Mouse (Mus musculus) intestine, embryonic 15.5 days (tissue): Measurements from ENCODE around the gene Fam98c. TPM values are rescaled to one million over a fixed set of nuclear protein-coding genes. Genes with fewer than 3 reads are reported as not detected.

Source experiments
- ATAC-seq: fragments of 200-750 bp; cut with Nextera tagmentation; 2 replicates; pipeline ENCODE4 v1.8.0; 2017; ENCODE audit warnings: moderate TSS enrichment, moderate library complexity
- H3K27ac ChIP-seq: fragments of 300-500 bp; sonication (generic); 2 replicates; pipeline ENCODE4 v1.5.1; 2015; ENCODE audit warnings: mild to moderate bottlenecking, inconsistent platforms
- H3K27me3 ChIP-seq: fragments of 300-500 bp; sonication (generic); replicated peaks from 2 replicates; pipeline ENCODE4 v1.6.1; 2015; ENCODE audit warnings: inconsistent platforms
- H3K36me3 ChIP-seq: fragments of 300-500 bp; sonication (generic); 2 replicates; pipeline ENCODE4 v1.6.1; 2015; ENCODE audit warnings: inconsistent platforms
- H3K4me1 ChIP-seq: fragments of 300-500 bp; sonication (generic); replicated peaks from 2 replicates; pipeline ENCODE4 v1.6.1; 2015; ENCODE audit warnings: inconsistent platforms
- H3K4me2 ChIP-seq: fragments of 300-500 bp; sonication (generic); replicated peaks from 2 replicates; pipeline ENCODE4 v1.6.1; 2015; ENCODE audit warnings: mild to moderate bottlenecking, inconsistent platforms
- H3K4me3 ChIP-seq: fragments of 300-500 bp; sonication (generic); replicated peaks from 2 replicates; pipeline ENCODE4 v1.5.1; 2015; ENCODE audit warnings: inconsistent platforms
- H3K9ac ChIP-seq: fragments of 300-500 bp; sonication (generic); 2 replicates; pipeline ENCODE4 v1.6.1; 2015; ENCODE audit warnings: inconsistent platforms
- H3K9me3 ChIP-seq: fragments of 300-500 bp; sonication (generic); 2 replicates; pipeline ENCODE4 v1.6.1; 2016; ENCODE audit warnings: inconsistent platforms
- WGBS: fragments of 180-500 bp; shearing (Covaris S2); methylation state at CpG from one replicate; pipeline ENCODE4 v1.1.7; 2015; 5-methylcytosine and 5-hydroxymethylcytosine counted together
- polyA plus RNA-seq: library from polyadenylated mRNA; unstranded; fragments of >200 nt; fragmentation: Nextera tagmentation; extraction: Ambion mirVana; gene quantifications from 2 replicates; pipeline ENCODE4 v1.2.1, GENCODE M21; 2015

Gene Fam98c
- polyA plus RNA-seq, 1 experiment from 2014 or later = 49.3 TPM

DNA sequence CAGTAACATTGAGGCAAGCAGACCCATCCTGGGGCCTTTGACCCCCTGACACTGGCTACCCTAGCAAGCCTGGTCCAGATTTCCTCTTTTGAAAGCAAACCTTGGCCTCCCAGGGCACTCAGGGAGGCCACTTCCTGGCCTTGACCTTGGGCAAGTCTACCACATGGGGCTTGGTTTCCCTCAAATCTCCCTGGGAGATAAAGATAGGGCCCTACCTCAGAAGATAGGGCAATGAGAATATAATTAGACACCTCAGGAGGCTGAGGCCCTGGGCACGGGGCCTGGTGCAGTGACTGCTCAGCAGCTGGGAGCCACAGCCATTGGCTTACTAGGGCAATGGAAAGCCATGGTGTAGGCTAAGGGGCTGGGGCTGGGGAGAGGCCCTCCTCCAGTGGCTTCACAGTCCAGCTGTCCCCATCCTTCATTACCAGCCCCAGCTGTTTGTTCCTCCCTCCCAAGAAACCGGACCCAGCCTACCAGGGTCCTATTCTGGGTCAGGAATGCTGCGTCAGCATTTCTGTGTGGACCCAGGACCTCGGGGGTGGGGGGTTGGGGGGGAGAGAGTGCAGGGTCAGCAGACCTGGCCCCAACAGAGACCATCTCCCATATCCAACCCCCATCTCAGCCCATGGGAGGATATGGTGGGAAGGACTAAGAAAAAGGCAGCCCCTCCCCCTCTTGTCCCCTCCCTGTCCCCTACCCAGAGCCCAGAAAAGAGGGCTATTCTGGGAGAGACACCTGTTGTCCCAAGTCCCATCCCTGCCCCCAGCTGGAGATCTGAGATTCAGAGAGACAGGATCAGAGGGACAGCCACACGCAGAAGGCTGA lies 32.3 kb downstream of the Fam98c start:
- H3K27me3 ChIP-seq = no peaks in the 10 kb centered on the region
- no peak overlapping the region for H3K27ac ChIP-seq
- no peaks in the 10 kb centered on the region for H3K36me3 ChIP-seq
- peaks cover 18% of the 10 kb centered on the region for H3K4me1 ChIP-seq
- H3K9ac ChIP-seq = no peak overlapping the region
- WGBS = 54% methylated on average over 5 of the region's 5 CpGs
- no peaks in the 10 kb centered on the region for H3K9me3 ChIP-seq
- H3K4me2 ChIP-seq = peak overlapping the region; percentile 94
- no peak for ATAC-seq
- H3K4me3 ChIP-seq = no peak overlapping the region

GRCm38 (mm10) chr7:29122821-29123220 lies 33.2 kb downstream of the Fam98c start:
- peaks cover 18% of the 10 kb centered on the region for H3K4me1 ChIP-seq
- H3K9me3 ChIP-seq = no peaks in the 10 kb centered on the region
- H3K27me3 ChIP-seq = no peaks in the 10 kb centered on the region
- H3K27ac ChIP-seq = no peak overlapping the region
- H3K4me2 ChIP-seq = no peak overlapping the region
- no peak overlapping the region for H3K4me3 ChIP-seq
- H3K36me3 ChIP-seq = no peaks in the 10 kb centered on the region
- no peak overlapping the region for H3K9ac ChIP-seq
- WGBS = 85% methylated on average over 9 of the region's 9 CpGs
- no peak for ATAC-seq

DNA sequence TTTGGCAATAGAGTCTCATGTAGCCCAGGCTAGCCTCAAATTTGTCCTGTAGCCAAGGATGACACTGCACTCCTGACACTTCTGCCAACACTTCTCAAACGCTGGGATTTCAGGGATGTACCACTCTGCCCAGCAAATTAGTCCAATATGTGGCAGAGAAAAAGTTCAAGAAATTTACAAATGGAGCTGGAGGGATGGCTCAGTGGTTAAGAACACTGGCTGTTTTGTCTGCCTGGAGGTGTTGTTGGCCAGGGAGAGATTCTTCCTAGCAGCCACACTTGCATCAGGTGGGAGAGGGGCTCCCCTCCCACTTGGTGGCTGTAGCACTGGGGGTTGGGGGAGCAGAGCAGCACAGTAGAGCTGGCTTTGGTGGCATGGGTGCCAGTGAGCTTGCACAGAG lies 36.5 kb downstream of the Fam98c start:
- 68% methylated on average over 1 of the region's 1 CpGs for WGBS
- Histone ChIP-seq H3K36me3 (no peaks in the 10 kb centered on the region), H3K9me3 (no peaks in the 10 kb centered on the region), H3K9ac (no peak overlapping the region), H3K4me1 (peaks cover 8% of the 10 kb centered on the region), H3K27me3 (no peaks in the 10 kb centered on the region), H3K27ac (no peak overlapping the region), H3K4me3 (no peak overlapping the region), H3K4me2 (no peak overlapping the region)
- ATAC-seq = no peak

- no peaks in the 10 kb centered on the region for H3K9me3 ChIP-seq
- no peak overlapping the region for H3K9ac ChIP-seq
- no peaks in the 10 kb centered on the region for H3K4me1 ChIP-seq
- H3K4me2 ChIP-seq = no peak overlapping the region; the same call in 1 of the 2 replicates
- 21% methylated on average over 18 of the region's 18 CpGs for WGBS
- no peaks in the 10 kb centered on the region for H3K36me3 ChIP-seq
- 0 out of 2 replicates have a peak, but pooled peaks have one; percentile 36 for ATAC-seq
- H3K4me3 ChIP-seq = no peak overlapping the region
- H3K27me3 ChIP-seq = no peaks in the 10 kb centered on the region
- no peak overlapping the region for H3K27ac ChIP-seq
These were observed 37.7 kb downstream of the Fam98c start for GRCm38 (mm10) chr7:29118142-29118851.

- Histone ChIP-seq H3K36me3 (no peaks in the 10 kb centered on the region), H3K4me2 (peak overlapping the region; percentile 54), H3K4me1 (peaks cover 8% of the 10 kb centered on the region; the same call in 1 of the 2 replicates), H3K9ac (no peak overlapping the region), H3K27me3 (no peaks in the 10 kb centered on the region), H3K9me3 (no peaks in the 10 kb centered on the region), H3K4me3 (0 out of 2 replicates have a peak overlapping the region, but pooled peaks have one; percentile 4), H3K27ac (no peak overlapping the region)
- WGBS = 28% methylated on average over 38 of the region's 38 CpGs
- ATAC-seq = peak; percentile 75
These were observed 46.8 kb downstream of the Fam98c start for GRCm38 (mm10) chr7:29108992-29109955.

Other genes with a start within 250 kb of the Fam98c start
- gene Actn4, start 193.9 kb downstream of the Fam98c start, polyA plus RNA-seq = 340 and 361 TPM in 2 replicates
- gene Eif3k, start 174.4 kb downstream of the Fam98c start, polyA plus RNA-seq = 359 and 375 TPM in 2 replicates
- gene Map4k1, start 174.2 kb downstream of the Fam98c start, polyA plus RNA-seq = 6.3 and 7.7 TPM in 2 replicates
- 0.67 and 1.00 TPM in 2 replicates for gene Ryr1, start 31.1 kb downstream of the Fam98c start, polyA plus RNA-seq
- 0.44 and 0.62 TPM in 2 replicates for gene Rasgrp4, start 21.4 kb downstream of the Fam98c start, polyA plus RNA-seq
- gene Ggn, start 14.0 kb upstream of the Fam98c start, polyA plus RNA-seq = 0.49 and 0.76 TPM in 2 replicates
- gene Spred3, start 14.2 kb upstream of the Fam98c start, polyA plus RNA-seq = 1.4 and 2.0 TPM in 2 replicates
- 244 and 249 TPM in 2 replicates for gene Psmd8, start 24.5 kb upstream of the Fam98c start, polyA plus RNA-seq
- 0.81 and 0.99 TPM in 2 replicates for gene Catsperg1, start 57.8 kb upstream of the Fam98c start, polyA plus RNA-seq
- gene Kcnk6, start 76.3 kb upstream of the Fam98c start, polyA plus RNA-seq = 1.9 and 2.2 TPM in 2 replicates
- gene Yif1b, start 82.1 kb upstream of the Fam98c start, polyA plus RNA-seq = 77.7 and 86.6 TPM in 2 replicates
- gene 2200002D01Rik, start 92.2 kb upstream of the Fam98c start, polyA plus RNA-seq = 178 and 182 TPM in 2 replicates
- gene Spint2, start 125.7 kb upstream of the Fam98c start, polyA plus RNA-seq = 633 and 716 TPM in 2 replicates
- 44.3 and 50.7 TPM in 2 replicates for gene Ppp1r14a, start 133.1 kb upstream of the Fam98c start, polyA plus RNA-seq
- 6.7 and 6.8 TPM in 2 replicates for gene Dpf1, start 147.7 kb upstream of the Fam98c start, polyA plus RNA-seq